Mouse (Mus musculus): Measurements from ENCODE around the gene Kcnq4.

Gene Kcnq4

GRCm38 (mm10) chr4:120747941-120748866, at the start of gene Kcnq4:
Gene Kcnq4, minus strand, starts transcription at chr4:120748612.
- in situ Hi-C loops (cut with MboI) = no loop called here

GRCm38 (mm10) chr4:120796687-120797086, 48.3 kb upstream of the Kcnq4 start:
- in situ Hi-C loops (cut with MboI) = no loop called here

DNA sequence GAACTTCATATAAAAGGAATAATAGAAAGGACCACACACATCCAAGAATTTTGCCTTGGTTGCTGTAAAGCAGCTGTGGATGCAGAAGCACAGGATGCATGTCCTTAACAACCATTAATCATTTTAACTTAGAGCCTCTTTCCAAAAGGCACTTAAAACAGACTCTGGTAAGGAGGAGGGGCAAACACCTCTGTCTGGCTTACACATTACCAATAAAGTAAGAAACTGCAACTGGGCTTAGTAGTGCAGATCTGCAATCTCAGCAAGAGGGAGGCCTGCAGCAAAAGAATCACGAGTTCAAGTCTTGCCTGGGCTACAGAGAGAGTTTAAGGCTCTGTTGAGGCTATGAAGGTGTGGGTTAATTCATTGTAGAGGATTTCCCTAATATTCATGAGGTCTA, 47.2 kb upstream of the Kcnq4 start:
- in situ Hi-C loops (cut with MboI) = no loop called here

DNA sequence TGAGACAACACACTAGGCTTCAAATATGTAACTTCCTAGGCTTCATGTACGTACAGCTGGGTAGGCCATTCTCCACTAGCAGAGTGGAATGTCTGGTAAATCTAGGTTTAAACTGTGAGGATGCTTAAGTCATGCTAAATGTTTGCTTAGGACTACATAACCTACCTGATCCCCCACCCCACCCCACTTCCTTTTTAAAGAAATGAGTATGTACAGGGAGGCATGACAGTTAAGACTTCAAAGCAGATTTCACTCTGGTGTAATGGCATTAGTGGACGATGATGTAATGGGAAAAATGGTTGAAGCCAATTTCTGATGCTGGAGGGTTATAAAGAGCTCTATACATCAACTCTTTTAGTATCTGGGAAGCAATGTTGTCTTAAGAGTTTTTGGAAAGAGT, 44.5 kb upstream of the Kcnq4 start:
- in situ Hi-C loops (cut with MboI) = no loop called here

GRCm38 (mm10) chr4:120790027-120790426, 41.6 kb upstream of the Kcnq4 start:
- in situ Hi-C loops (cut with MboI) = no loop called here

GRCm38 (mm10) chr4:120755801-120756200, 7.4 kb upstream of the Kcnq4 start:
- in situ Hi-C loops (cut with MboI) = no loop called here

- in situ Hi-C loops (cut with MboI) = no loop called here
These were observed 6.9 kb upstream of the Kcnq4 start for GRCm38 (mm10) chr4:120755299-120755698.

DNA sequence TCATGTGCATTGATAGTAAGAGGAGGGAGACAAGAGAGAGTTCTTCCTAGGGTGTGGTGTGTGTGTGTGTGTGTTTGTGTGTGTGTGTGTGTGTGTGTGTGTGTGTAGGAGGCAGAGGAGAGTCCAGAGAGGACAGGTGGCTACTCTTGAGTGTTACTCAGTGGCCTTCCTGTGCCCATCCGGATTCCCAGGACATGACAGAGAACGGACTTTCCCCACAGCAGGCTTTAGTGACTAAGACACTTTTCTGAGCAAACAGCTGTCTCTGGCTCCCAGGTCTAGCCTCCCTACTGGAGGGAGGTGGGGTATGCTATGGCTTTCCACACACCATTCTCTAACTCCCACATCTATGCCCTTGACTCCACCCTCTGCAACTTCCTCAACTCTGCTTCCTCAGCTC, 1.2 kb upstream of the Kcnq4 start:
- in situ Hi-C loops (cut with MboI) = no loop called here

DNA sequence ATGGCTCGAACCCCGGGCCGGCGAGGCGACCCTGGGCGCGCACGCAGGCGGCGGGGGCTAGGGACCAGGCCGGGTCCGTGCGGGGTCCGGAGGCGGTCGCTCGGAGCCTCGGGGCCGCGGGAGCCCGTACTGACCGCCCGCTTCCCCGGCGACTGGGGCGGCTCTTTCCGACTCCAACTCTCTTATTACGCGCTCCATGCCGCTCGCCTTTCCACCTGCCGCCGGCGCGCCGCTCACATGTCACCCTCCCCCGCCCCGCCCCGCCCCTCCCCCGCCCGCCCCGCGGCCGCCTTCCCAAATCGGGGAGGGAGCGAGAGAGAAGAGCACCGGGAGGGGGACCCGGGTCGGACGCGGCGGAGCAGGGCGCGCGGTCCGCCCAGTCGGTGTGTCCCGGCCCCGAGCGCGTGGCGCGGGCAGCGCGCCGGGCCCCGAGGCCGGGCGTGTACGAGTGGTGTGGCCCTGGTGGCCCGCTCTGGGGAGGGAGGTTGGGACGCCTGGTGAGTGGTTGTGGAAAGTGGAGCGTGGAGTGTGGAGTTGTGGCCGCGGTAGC, 1.1 kb downstream of the Kcnq4 start:
- in situ Hi-C loops (cut with MboI) = no loop called here

- in situ Hi-C loops (cut with MboI) = no loop called here
These were observed 1.8 kb downstream of the Kcnq4 start for GRCm38 (mm10) chr4:120746552-120747150.

- in situ Hi-C loops (cut with MboI) = no loop called here
These were observed 2.5 kb downstream of the Kcnq4 start for GRCm38 (mm10) chr4:120745731-120746551.

DNA sequence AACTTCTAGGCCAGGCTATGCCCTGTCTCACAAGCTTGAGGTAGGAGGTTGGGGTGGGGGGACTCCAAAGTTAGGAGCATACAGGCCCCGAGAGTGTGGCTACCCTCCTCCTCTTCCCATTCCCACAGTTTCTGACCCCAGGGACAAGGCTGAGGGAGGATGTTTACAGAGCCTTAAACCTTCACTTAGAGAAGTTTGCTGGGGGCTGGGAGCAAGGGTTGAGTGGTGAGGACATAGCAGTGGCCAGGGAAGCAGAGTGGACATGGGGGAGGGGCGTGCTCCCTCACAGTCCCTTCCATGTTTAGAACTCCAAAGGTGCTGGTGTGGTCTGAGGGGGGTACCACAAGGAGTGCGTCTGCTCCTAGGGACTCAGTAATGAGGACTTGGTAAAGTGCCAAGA, 4.8 kb downstream of the Kcnq4 start:
- in situ Hi-C loops (cut with MboI) = no loop called here

GRCm38 (mm10) chr4:120741303-120741702, 7.1 kb downstream of the Kcnq4 start:
- in situ Hi-C loops (cut with MboI) = no loop called here

- in situ Hi-C loops (cut with MboI) = no loop called here
These were observed 14.3 kb downstream of the Kcnq4 start for GRCm38 (mm10) chr4:120734012-120734622.

GRCm38 (mm10) chr4:120732737-120733136, 15.7 kb downstream of the Kcnq4 start:
- in situ Hi-C loops (cut with MboI) = no loop called here

GRCm38 (mm10) chr4:120731030-120731644, 17.3 kb downstream of the Kcnq4 start:
- in situ Hi-C loops (cut with MboI) = no loop called here

GRCm38 (mm10) chr4:120730574-120730973, 17.8 kb downstream of the Kcnq4 start:
- in situ Hi-C loops (cut with MboI) = no loop called here

DNA sequence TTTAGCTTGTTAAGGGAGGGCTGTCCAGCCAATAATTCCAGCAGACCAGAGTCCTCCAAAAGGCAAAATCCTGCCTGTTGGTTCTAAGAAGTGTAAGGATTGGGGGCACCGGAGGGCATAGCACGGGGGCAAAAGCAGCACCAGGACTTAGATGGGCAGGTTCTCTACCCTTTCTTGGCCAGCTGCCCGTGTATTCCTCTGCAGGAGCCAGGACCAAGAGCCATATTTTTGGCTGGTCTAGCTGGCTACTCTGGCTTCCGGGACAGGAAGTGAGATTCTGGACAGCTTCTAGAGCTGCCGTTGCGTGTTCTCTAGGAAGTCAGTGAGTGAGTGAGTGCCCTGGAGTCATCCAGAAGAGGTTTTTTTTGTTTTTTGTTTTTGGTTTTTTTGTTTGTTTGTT, 18.3 kb downstream of the Kcnq4 start:
- in situ Hi-C loops (cut with MboI) = no loop called here

GRCm38 (mm10) chr4:120729441-120729840, 19.0 kb downstream of the Kcnq4 start:
- in situ Hi-C loops (cut with MboI) = no loop called here

- in situ Hi-C loops (cut with MboI) = no loop called here
These were observed 20.6 kb downstream of the Kcnq4 start for GRCm38 (mm10) chr4:120727842-120728241.

DNA sequence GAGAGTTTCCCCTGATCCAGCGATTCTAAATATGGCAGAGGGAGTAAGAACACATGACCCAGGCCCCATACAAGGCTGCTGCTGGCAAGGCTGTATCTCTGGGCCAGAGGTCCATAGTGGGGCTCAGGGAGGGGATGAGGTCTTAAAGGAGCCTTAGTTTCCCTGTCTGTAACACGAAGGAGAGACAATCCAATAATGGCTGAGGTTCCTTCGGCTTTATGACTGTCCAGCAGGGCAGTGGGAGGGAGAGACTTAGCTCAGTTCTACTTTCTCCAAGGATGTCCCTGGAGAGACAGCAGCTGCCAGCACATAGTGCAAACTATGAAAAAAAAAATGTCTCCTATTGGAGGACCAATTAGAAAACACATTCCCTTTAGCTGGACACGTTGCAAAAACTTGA, 22.2 kb downstream of the Kcnq4 start:
- in situ Hi-C loops (cut with MboI) = no loop called here

All from mature B cell (primary cell).